Mouse (Mus musculus): Measurements from ENCODE around the gene Iqch. TPM values are rescaled to one million over a fixed set of nuclear protein-coding genes. Genes with fewer than 3 reads are reported as not detected.
A peak's percentile ranks its signal among the peaks of the same experiment; 100 is the strongest.
"Not testable (repeated sequence)": the region's sequence is repeated elsewhere in the genome, so short reads cannot be mapped to it uniquely, and the experiment has no call there.

Gene Iqch
- total and polyA plus RNA-seq, 3 experiments, result 0.06 TPM; not detected in 2

- DNase-seq, result no peak
- H3K9ac ChIP-seq (ENCODE audit: low read depth, low read length), result no peak overlapping the region
- no peaks in the 10 kb centered on the region for H3K79me2 ChIP-seq (replicated peaks; ENCODE audit: control insufficient read depth, insufficient read depth, low read length)
- WGBS, result 50% methylated on average over 1 of the region's 1 CpGs
- TF ChIP-seq CTCF (IDR thresholded peaks at IDR 0.05) (no peak), POLR2A (IDR thresholded peaks at IDR 0.05; ENCODE audit: insufficient read depth, low read depth, low read length) (no peak), EP300 (IDR thresholded peaks at IDR 0.05; ENCODE audit: insufficient read depth, low read depth, low read length) (no peak)
- intact Hi-C loops (cut with DNase I), result no loop called here
- no peaks in the 10 kb centered on the region for H3K27me3 ChIP-seq (ENCODE audit: control insufficient read depth, insufficient read depth, low read length)
- H3K36me3 ChIP-seq (ENCODE audit: control insufficient read depth, insufficient read depth, low read length), result no peaks in the 10 kb centered on the region
- peaks cover 3% of the 10 kb centered on the region; the same call in 1 of the 2 replicates for H3K4me1 ChIP-seq (ENCODE audit: control insufficient read depth, insufficient read depth, low read length)
- H3K4me3 ChIP-seq, result no peak overlapping the region
- no peak overlapping the region for H3K27ac ChIP-seq
Measured at GRCm38 (mm10) chr9:63556316-63556715, 46.0 kb downstream of the Iqch start.

DNA sequence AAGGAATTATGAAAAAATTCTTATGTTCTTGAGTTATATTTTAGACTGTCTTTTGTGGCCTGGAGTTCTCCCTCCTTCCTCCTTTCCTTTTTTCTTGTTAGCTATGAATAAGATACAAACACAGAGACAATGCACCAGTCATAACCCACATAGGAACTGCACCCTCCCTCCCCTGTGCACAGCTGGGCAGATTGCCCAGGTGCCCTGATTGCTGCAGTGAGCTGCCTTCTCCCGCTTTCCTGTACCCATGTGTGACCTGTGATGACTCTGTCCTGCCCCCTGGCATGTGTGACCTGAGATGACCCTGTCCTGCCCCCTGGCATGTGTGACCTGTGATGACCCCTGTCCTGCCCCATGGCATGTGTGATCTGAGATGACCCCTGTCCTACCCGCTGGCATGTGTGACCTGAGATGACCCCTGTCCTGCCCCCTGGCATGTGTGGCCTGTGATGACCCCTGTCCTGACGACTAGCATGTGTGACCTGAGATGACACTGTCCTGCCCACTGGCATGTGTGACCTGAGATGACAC is 46.8 kb downstream of the Iqch start:
- H3K9ac ChIP-seq (ENCODE audit: low read depth, low read length), result no peak overlapping the region
- peak; percentile 24 to 34 for DNase-seq
- no peak overlapping the region for H3K4me3 ChIP-seq
- TF ChIP-seq EP300 (IDR thresholded peaks at IDR 0.05; ENCODE audit: insufficient read depth, low read depth, low read length) (0 out of 2 replicates have a peak, but pooled peaks have one; percentile 33), CTCF (IDR thresholded peaks at IDR 0.05) (no peak), POLR2A (IDR thresholded peaks at IDR 0.05; ENCODE audit: insufficient read depth, low read depth, low read length) (no peak)
- H3K4me1 ChIP-seq (ENCODE audit: control insufficient read depth, insufficient read depth, low read length), result peaks cover 3% of the 10 kb centered on the region; the same call in 1 of the 2 replicates
- no peak overlapping the region for H3K27ac ChIP-seq
- no peaks in the 10 kb centered on the region for H3K79me2 ChIP-seq (replicated peaks; ENCODE audit: control insufficient read depth, insufficient read depth, low read length)
- intact Hi-C loops (cut with DNase I), result no loop called here
- 41% methylated on average over 3 of the region's 3 CpGs for WGBS
- H3K36me3 ChIP-seq (ENCODE audit: control insufficient read depth, insufficient read depth, low read length), result no peaks in the 10 kb centered on the region
- no peaks in the 10 kb centered on the region for H3K27me3 ChIP-seq (ENCODE audit: control insufficient read depth, insufficient read depth, low read length)

- no peaks in the 10 kb centered on the region for H3K36me3 ChIP-seq (ENCODE audit: control insufficient read depth, insufficient read depth, low read length)
- H3K79me2 ChIP-seq (replicated peaks; ENCODE audit: control insufficient read depth, insufficient read depth, low read length), result no peaks in the 10 kb centered on the region
- TF ChIP-seq EP300 (IDR thresholded peaks at IDR 0.05; ENCODE audit: insufficient read depth, low read depth, low read length) (no peak), POLR2A (IDR thresholded peaks at IDR 0.05; ENCODE audit: insufficient read depth, low read depth, low read length) (no peak), CTCF (IDR thresholded peaks at IDR 0.05) (no peak)
- peaks cover 3% of the 10 kb centered on the region; the same call in 1 of the 2 replicates for H3K4me1 ChIP-seq (ENCODE audit: control insufficient read depth, insufficient read depth, low read length)
- H3K9ac ChIP-seq (ENCODE audit: low read depth, low read length), result no peak overlapping the region
- no peak for DNase-seq
- no peaks in the 10 kb centered on the region for H3K27me3 ChIP-seq (ENCODE audit: control insufficient read depth, insufficient read depth, low read length)
- no peak overlapping the region for H3K27ac ChIP-seq
- WGBS, result 67% methylated on average over 3 of the region's 3 CpGs
- H3K4me3 ChIP-seq, result no peak overlapping the region
- intact Hi-C loops (cut with DNase I), result no loop called here
Measured at GRCm38 (mm10) chr9:63553628-63554027, 48.7 kb downstream of the Iqch start.

DNA sequence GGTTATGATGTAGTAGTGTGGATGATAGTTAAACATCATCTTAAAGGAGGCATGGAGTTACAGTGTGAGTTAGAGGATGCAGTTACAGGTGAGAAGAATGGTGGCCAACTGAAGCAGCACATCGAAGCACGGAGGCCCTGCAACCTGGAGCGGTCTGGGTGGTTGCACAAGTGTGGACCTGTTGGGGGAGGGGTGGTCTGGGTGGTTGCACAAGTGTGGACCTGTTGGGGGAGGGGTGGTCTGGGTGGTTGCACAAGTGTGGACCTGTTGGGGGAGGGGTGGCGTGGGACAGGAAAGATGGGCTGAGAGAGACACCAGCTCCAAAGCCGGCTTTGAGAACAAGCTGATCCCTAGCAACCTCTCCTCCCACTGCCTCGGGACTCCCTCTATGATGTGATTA is 51.6 kb downstream of the Iqch start:
- H3K4me1 ChIP-seq (ENCODE audit: control insufficient read depth, insufficient read depth, low read length); H3K9ac ChIP-seq (ENCODE audit: low read depth, low read length); H3K27ac ChIP-seq; H3K4me3 ChIP-seq; H3K27me3 ChIP-seq (ENCODE audit: control insufficient read depth, insufficient read depth, low read length); DNase-seq; H3K36me3 ChIP-seq (ENCODE audit: control insufficient read depth, insufficient read depth, low read length); intact Hi-C loops (cut with DNase I); H3K79me2 ChIP-seq (replicated peaks; ENCODE audit: control insufficient read depth, insufficient read depth, low read length): not testable (repeated sequence)
- 84% methylated on average over 6 of the region's 6 CpGs for WGBS

DNA sequence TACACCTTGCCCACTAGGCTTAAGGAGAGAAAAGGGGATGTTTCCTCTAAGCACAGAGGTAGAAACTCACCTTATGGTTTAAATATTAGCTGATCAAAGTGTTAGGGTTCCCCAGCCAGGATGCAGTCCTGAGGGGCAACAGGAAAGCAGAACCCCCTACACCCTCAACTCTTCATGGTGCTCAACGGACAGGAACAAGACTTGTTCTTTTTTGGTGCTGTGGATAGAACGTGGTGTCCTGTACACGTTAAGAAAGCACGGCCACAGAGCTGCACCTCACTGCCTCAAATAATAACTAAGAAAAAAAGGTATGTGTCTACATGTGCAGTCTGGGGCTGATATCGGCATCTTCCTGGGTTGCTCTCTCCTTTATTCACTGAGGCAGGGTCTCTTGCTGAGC is 53.3 kb downstream of the Iqch start:
- Histone ChIP-seq H3K4me3 (no peak overlapping the region), H3K79me2 (replicated peaks; ENCODE audit: control insufficient read depth, insufficient read depth, low read length) (no peaks in the 10 kb centered on the region), H3K9ac (ENCODE audit: low read depth, low read length) (no peak overlapping the region), H3K36me3 (ENCODE audit: control insufficient read depth, insufficient read depth, low read length) (no peaks in the 10 kb centered on the region), H3K4me1 (ENCODE audit: control insufficient read depth, insufficient read depth, low read length) (no peaks in the 10 kb centered on the region; the same call in 1 of the 2 replicates), H3K27me3 (ENCODE audit: control insufficient read depth, insufficient read depth, low read length) (no peaks in the 10 kb centered on the region), H3K27ac (no peak overlapping the region)
- TF ChIP-seq POLR2A (IDR thresholded peaks at IDR 0.05; ENCODE audit: insufficient read depth, low read depth, low read length) (no peak), EP300 (IDR thresholded peaks at IDR 0.05; ENCODE audit: insufficient read depth, low read depth, low read length) (no peak), CTCF (IDR thresholded peaks at IDR 0.05) (no peak)
- WGBS, result 84% methylated on average over 5 of the region's 5 CpGs
- DNase-seq, result no peak
- intact Hi-C loops (cut with DNase I), result no loop called here

- no peaks in the 10 kb centered on the region for H3K36me3 ChIP-seq (ENCODE audit: control insufficient read depth, insufficient read depth, low read length)
- WGBS, result 68% methylated on average over 7 of the region's 7 CpGs
- no peaks in the 10 kb centered on the region for H3K4me1 ChIP-seq (ENCODE audit: control insufficient read depth, insufficient read depth, low read length)
- no peaks in the 10 kb centered on the region for H3K79me2 ChIP-seq (replicated peaks; ENCODE audit: control insufficient read depth, insufficient read depth, low read length)
- no peak overlapping the region for H3K27ac ChIP-seq
- DNase-seq, result no peak
- no peak overlapping the region for H3K4me3 ChIP-seq
- TF ChIP-seq EP300 (IDR thresholded peaks at IDR 0.05; ENCODE audit: insufficient read depth, low read depth, low read length), result no peak
- TF ChIP-seq POLR2A (IDR thresholded peaks at IDR 0.05; ENCODE audit: insufficient read depth, low read depth, low read length), result no peak
- no peak for TF ChIP-seq CTCF (IDR thresholded peaks at IDR 0.05)
- no peak overlapping the region for H3K9ac ChIP-seq (ENCODE audit: low read depth, low read length)
- no peaks in the 10 kb centered on the region for H3K27me3 ChIP-seq (ENCODE audit: control insufficient read depth, insufficient read depth, low read length)
- intact Hi-C loops (cut with DNase I), result no loop called here
Measured at GRCm38 (mm10) chr9:63541926-63542325, 60.4 kb downstream of the Iqch start.

All from heart, adult 2 months (tissue).